Mouse (Mus musculus): ENCODE measurements at regions not wholly inside any gene's neighbourhood (a gene's known extent, or its start where the extent isn't known, plus 50 kb on each side); places are given as distances from the start of the nearest gene placed in this dataset.
"Not testable (repeated sequence)": the region's sequence is repeated elsewhere in the genome, so short reads cannot be mapped to it uniquely, and the experiment has no call there.

- DNase-seq (ENCODE audit: low spot score), result not testable (repeated sequence)
Observed at GRCm38 (mm10) chr7:60492028-60492995, 352.3 kb upstream of the Snrpn start.

GRCm38 (mm10) chr7:60487839-60488454, 347.9 kb upstream of the Snrpn start:
- DNase-seq (ENCODE audit: low spot score), result peak; percentile 24

GRCm38 (mm10) chr7:60450074-60450603, 310.1 kb upstream of the Snrpn start:
- DNase-seq (ENCODE audit: low spot score), result not testable (repeated sequence)

GRCm38 (mm10) chr7:60449239-60450073, 309.4 kb upstream of the Snrpn start:
- not testable (repeated sequence) for DNase-seq (ENCODE audit: low spot score)

GRCm38 (mm10) chr7:60438781-60439180, 298.8 kb upstream of the Snrpn start:
- no peak for DNase-seq (ENCODE audit: low spot score)

GRCm38 (mm10) chr7:60391011-60391863, 251.2 kb upstream of the Snrpn start:
- peak; percentile 82 for DNase-seq (ENCODE audit: low spot score)

GRCm38 (mm10) chr7:60386957-60387356, 246.9 kb upstream of the Snrpn start:
- peak; percentile 16 for DNase-seq (ENCODE audit: low spot score)

DNA sequence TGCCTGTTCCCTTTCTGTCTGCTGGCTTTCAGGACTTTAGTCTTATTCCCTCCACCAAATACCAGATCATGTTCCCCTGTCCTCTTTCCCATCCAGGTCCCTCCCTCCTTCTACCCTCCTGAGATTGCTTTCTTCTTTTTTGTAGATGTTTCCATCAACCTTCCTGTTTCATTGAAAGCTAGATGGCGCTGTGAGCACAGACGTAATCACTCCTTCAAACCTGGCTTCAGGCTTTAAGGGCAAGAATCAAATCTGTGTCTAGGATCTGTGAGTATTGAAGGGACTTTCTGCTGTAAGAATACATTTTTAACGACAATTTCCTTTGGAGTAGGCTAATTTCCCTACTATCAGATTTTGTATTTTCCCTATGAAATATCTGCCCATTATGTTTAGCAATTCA, 234.0 kb upstream of the Snrpn start:
- not testable (repeated sequence) for DNase-seq (ENCODE audit: low spot score)

DNA sequence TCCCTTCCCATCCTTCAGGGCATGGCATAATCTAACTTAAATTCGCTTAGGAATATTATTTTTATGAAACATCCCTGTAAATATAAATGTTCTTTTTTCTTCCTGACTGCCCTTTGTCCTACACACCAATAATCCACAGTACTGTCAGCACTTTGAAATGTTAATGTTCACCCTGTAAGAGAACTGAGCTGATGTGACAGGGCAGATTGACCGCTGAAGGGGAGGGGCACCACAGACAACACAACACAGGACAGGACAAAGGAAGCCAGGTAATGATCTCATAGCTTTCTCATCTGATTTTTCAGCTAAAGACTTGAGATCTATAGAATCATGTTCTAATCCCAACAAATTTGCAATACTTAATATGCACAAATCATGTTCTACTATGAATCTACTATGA, 212.2 kb upstream of the Snrpn start:
- not testable (repeated sequence) for DNase-seq (ENCODE audit: low spot score)

All from MN1 (cell line).